ENCODE assay signal across 9 mouse cellular contexts in the genomic region with DNA sequence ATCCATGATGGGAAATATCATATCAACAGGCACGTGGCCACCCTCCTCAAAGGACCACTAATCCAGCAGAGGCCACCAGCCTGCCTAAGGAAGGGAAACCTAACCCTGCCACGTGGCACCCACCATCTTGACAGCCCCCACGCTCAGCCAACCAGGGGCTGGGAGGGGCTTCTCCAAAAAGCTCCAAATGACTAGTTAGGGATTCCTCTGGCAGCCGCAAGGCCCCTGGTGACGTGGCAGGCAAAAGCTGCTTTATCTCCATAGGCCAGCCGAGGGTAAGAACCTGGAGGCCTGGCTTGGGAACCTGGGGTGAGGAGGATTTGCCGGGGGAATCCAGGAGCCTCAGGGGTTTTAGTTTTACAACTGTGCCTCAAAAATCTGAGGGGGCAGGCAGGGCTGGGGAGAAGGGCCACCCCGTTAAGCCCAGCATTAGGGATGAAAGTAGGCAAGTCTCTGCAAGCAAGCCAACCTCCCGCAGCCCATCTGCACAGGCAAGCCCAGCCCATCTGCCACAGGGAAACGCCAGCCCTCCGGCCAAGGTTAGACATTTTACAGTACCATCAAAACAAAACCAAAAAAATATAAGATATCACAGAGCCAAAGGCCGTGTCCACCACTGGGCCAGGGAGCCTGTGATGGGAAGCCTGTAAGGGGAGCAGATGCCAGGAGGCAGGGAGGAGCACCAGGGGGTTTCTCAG. TPM values are rescaled to one million over a fixed set of nuclear protein-coding genes. Genes with fewer than 3 reads are reported as not detected.
DNase-seq lines count a peak whose midpoint lies in the region; ATAC-seq and TF ChIP-seq lines count a peak whose summit lies in the region.
"Had no signal": no experiment of that assay in that cellular context is flagged by ENCODE, and none has a peak within 500 bp of the region (broad histone marks: within the 10 kb centered on the region; RNA-seq: fewer than 3 reads in every experiment).

No protein-coding gene starts in this region.

- no peaks in the 10 kb centered on the region for H3K9me3 ChIP-seq in forebrain, postnatal 0 days (ENCODE audit: low read length)
- H3K9me3 ChIP-seq in hindbrain, embryonic 14.5 days (ENCODE audit: control insufficient read depth, low read length) = no peaks in the 10 kb centered on the region
- H3K9me3 ChIP-seq in liver, postnatal 0 days (ENCODE audit: low read length) = no peaks in the 10 kb centered on the region

- no peaks in the 10 kb centered on the region for H3K27me3 ChIP-seq in forebrain, postnatal 0 days (ENCODE audit: insufficient read depth, low read length)
- no peaks in the 10 kb centered on the region for H3K27me3 ChIP-seq in hindbrain, embryonic 14.5 days (ENCODE audit: control insufficient read depth, insufficient read depth, low read length)
- H3K27me3 ChIP-seq in liver, postnatal 0 days (ENCODE audit: insufficient read depth, low read length) = peaks cover 10% of the 10 kb centered on the region; the same call in 1 of the 2 replicates

- H3K27ac ChIP-seq in forebrain, postnatal 0 days (ENCODE audit: low read depth, low read length) = peak overlapping the region; percentile 47
- H3K27ac ChIP-seq in hindbrain, embryonic 14.5 days = peak overlapping the region; percentile 78
- peak overlapping the region; percentile 39; the same call in 1 of the 2 replicates for H3K27ac ChIP-seq in liver, postnatal 0 days (ENCODE audit: low read depth)

- ATAC-seq in forebrain, postnatal 0 days = peak; percentile 35; the same call in 1 of the 2 replicates
- ATAC-seq in hindbrain, embryonic 14.5 days (ENCODE audit: low FRiP score) = no peak
- ATAC-seq in liver, postnatal 0 days = no peak

- peak overlapping the region; percentile 58 for H3K4me2 ChIP-seq in forebrain, postnatal 0 days (ENCODE audit: low read depth)
- H3K4me2 ChIP-seq in hindbrain, embryonic 14.5 days (replicated peaks) = peak overlapping the region; percentile 59
- H3K4me2 ChIP-seq in liver, postnatal 0 days (ENCODE audit: low read depth, low read length) = peak overlapping the region; percentile 72

- peaks cover 25% of the 10 kb centered on the region for H3K4me1 ChIP-seq in forebrain, postnatal 0 days (ENCODE audit: insufficient read depth)
- H3K4me1 ChIP-seq in hindbrain, embryonic 14.5 days (replicated peaks; ENCODE audit: control insufficient read depth, insufficient read depth, low read length) = peaks cover 31% of the 10 kb centered on the region
- peaks cover 3% of the 10 kb centered on the region; the same call in 1 of the 2 replicates for H3K4me1 ChIP-seq in liver, postnatal 0 days (ENCODE audit: insufficient read depth)

- H3K9ac ChIP-seq in forebrain, postnatal 0 days = peak overlapping the region; percentile 23
- peak overlapping the region; percentile 63 for H3K9ac ChIP-seq in hindbrain, embryonic 14.5 days
- H3K9ac ChIP-seq in liver, postnatal 0 days (replicated peaks) = peak overlapping the region; percentile 59

- peak overlapping the region; percentile 32 for H3K4me3 ChIP-seq in forebrain, postnatal 0 days (ENCODE audit: low read depth, low read length)
- peak overlapping the region; percentile 40 for H3K4me3 ChIP-seq in hindbrain, embryonic 14.5 days (replicated peaks; ENCODE audit: low read length)
- peak overlapping the region; percentile 49 for H3K4me3 ChIP-seq in liver, postnatal 0 days (ENCODE audit: low read depth, low read length)
- H3K4me3 ChIP-seq: megakaryocyte, embryonic 14.5 days had no signal

- TF ChIP-seq EP300 in liver, postnatal 0 days (IDR thresholded peaks at IDR 0.05; ENCODE audit: low read depth) = no peak

- peak; percentile 77 for DNase-seq in Muller cell, postnatal 12 days (ENCODE audit: inconsistent ontology term)
- DNase-seq in cerebellum, adult 11-12 months = peak; percentile 68
- DNase-seq in forebrain, postnatal 0 days = peak; percentile 51
- no peak for DNase-seq in hindbrain, embryonic 14.5 days (ENCODE audit: low spot score)
- no peak for DNase-seq in liver, postnatal 0 days
- peak; percentile 49 for DNase-seq in retina, embryonic 14.5 days (ENCODE audit: low spot score)
- no peak for DNase-seq in right cerebral cortex, postnatal 36 days (ENCODE audit: low spot score in 2 of 2)
- DNase-seq in MN1 (ENCODE audit: low spot score) = no peak

- peaks cover 5% of the 10 kb centered on the region; the same call in 1 of the 2 replicates for H3K36me3 ChIP-seq in forebrain, postnatal 0 days (ENCODE audit: insufficient read depth)
- peaks cover 17% of the 10 kb centered on the region; the same call in 1 of the 2 replicates for H3K36me3 ChIP-seq in hindbrain, embryonic 14.5 days (replicated peaks; ENCODE audit: control insufficient read depth, insufficient read depth)
- no peaks in the 10 kb centered on the region; the same call in 1 of the 2 replicates for H3K36me3 ChIP-seq in liver, postnatal 0 days (replicated peaks; ENCODE audit: insufficient read depth, low read length)

- TF ChIP-seq CTCF in forebrain, postnatal 0 days (IDR thresholded peaks at IDR 0.05; ENCODE audit: low read depth) = no peak
- TF ChIP-seq CTCF in liver, postnatal 0 days (IDR thresholded peaks at IDR 0.05; ENCODE audit: low read depth) = no peak

- 10% methylated on average over 12 of the region's 12 CpGs for WGBS in forebrain, postnatal 0 days
- 7% methylated on average over 12 of the region's 12 CpGs for WGBS in hindbrain, embryonic 14.5 days
- 61% methylated on average over 12 of the region's 12 CpGs for whole genome bisulfite sequencing in liver, postnatal 0 days (ENCODE audit: insufficient replicate concordance)

RNA-seq across cellular contexts. Expression of a gene that starts 1.8 kb away (rescaled TPM):
- 127 and 160 TPM in 2 replicates for total RNA-seq in forebrain, postnatal 0 days (2014; rRNA removed)
- polyA plus RNA-seq in forebrain, postnatal 0 days (2015; fragmentation: Nextera tagmentation; extraction: Ambion mirVana) = 117 and 121 TPM in 2 replicates
- 122 and 128 TPM in 2 replicates for polyA plus RNA-seq in hindbrain, embryonic 14.5 days (2014; fragmentation: Nextera tagmentation; extraction: Ambion mirVana)
- polyA plus RNA-seq in liver, postnatal 0 days (2015; fragmentation: Nextera tagmentation; extraction: Ambion mirVana) = 24.0 and 29.6 TPM in 2 replicates

RNA-seq across cellular contexts. Expression of a gene that starts 30.0 kb away (rescaled TPM):
- total RNA-seq in forebrain, postnatal 0 days (2014; rRNA removed) = 36.2 and 41.2 TPM in 2 replicates
- 30.9 and 38.2 TPM in 2 replicates for polyA plus RNA-seq in forebrain, postnatal 0 days (2015; fragmentation: Nextera tagmentation; extraction: Ambion mirVana)
- 37.7 and 46.2 TPM in 2 replicates for polyA plus RNA-seq in hindbrain, embryonic 14.5 days (2014; fragmentation: Nextera tagmentation; extraction: Ambion mirVana)
- polyA plus RNA-seq in liver, postnatal 0 days (2015; fragmentation: Nextera tagmentation; extraction: Ambion mirVana) = 1.7 TPM in 2 replicates

Comparison
In these comparisons a context has a peak if more than half of its experiments do, and no peak if none do; other contexts are left out.
1. DNase-seq: peak in Muller cell, postnatal 12 days (single experiment), cerebellum, adult 11-12 months (single experiment), forebrain, postnatal 0 days (single experiment) and retina, embryonic 14.5 days (single experiment); none in hindbrain, embryonic 14.5 days (single experiment), liver, postnatal 0 days (single experiment), right cerebral cortex, postnatal 36 days (0 of 2) and MN1 (single experiment).
2. RNA of a gene that starts 30.0 kb away (polyA plus RNA-seq): 37.7 to 46.2 TPM in hindbrain, embryonic 14.5 days and 30.9 to 38.2 TPM in forebrain, postnatal 0 days; 1.7 TPM in liver, postnatal 0 days; every median in the first group is over 10 times any median in the second.
3. Peak in every context shown above with its lines, with median percentiles within 50 percentile points of each other: H3K27ac ChIP-seq, H3K4me2 ChIP-seq, H3K4me3 ChIP-seq and H3K9ac ChIP-seq.